Mouse (Mus musculus): ENCODE measurements at regions not wholly inside any gene's neighbourhood (a gene's known extent, or its start where the extent isn't known, plus 50 kb on each side); places are given as distances from the start of the nearest gene placed in this dataset.
A peak's percentile ranks its signal among the peaks of the same experiment; 100 is the strongest.

DNA sequence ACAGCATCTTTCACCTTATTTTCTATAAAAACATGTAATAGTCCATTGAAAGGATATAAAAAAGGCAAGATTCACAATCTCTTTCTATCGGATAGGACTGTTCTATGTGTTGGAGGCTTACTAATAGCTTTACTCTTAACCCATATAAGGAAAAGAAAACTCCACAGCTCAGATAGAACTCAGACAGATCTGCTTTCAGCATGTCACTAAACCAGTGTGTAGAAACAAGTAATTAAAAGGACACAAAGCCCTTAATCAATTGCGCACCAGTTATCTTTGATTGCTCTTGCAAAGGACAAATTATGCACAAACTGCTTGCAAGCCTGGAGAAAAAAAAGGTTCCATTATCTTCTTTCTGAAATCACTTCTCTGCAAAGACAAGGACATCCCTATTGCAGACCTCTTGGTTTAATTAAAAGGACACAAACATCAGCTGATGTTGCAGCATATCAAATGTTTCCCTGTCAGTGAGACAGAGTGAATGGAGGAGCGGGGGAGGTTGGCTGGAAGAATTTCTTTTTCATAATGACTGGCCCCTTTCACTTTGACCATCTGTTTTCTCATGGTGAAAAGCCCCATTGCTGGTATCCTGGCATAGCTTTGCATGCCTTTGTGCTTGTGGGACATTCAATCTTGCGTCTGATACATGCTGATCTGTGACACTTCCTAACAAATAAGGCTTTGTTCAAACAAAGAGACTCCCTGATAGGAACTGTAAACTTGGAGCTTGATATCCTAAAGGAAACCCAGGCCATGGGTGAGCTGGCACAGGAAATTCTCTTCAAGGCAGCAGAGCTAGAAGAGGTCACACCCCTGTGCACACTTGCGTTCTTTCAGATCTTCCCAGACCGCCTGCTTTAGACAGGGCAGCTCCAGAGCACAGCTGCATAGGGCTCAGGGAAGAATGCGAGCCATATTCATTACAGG, 162.8 kb upstream of the Rgmb start:
- Histone ChIP-seq H3K4me3 (ENCODE audit: low read depth, low read length) (no peak overlapping the region), H3K27me3 (ENCODE audit: control insufficient read depth, insufficient read depth, low read length) (no peaks in the 10 kb centered on the region), H3K4me2 (no peak overlapping the region), H3K9ac (ENCODE audit: low read length) (no peak overlapping the region), H3K9me3 (ENCODE audit: control insufficient read depth, low read length) (peaks cover 4% of the 10 kb centered on the region; the same call in 1 of the 2 replicates), H3K4me1 (ENCODE audit: control insufficient read depth, insufficient read depth, low read length) (peaks cover 30% of the 10 kb centered on the region), H3K36me3 (ENCODE audit: control insufficient read depth, insufficient read depth, low read length) (no peaks in the 10 kb centered on the region), H3K27ac (ENCODE audit: low read depth, low read length) (peak overlapping the region; percentile 73)
- WGBS, result 19% methylated on average over 7 of the region's 7 CpGs
- ATAC-seq (ENCODE audit: low FRiP score) (peak; percentile 86), DNase-seq (ENCODE audit: low spot score, missing footprints) (peak; percentile 94)

- Histone ChIP-seq H3K27ac (ENCODE audit: low read depth, low read length) (no peak overlapping the region), H3K4me3 (ENCODE audit: low read depth, low read length) (no peak overlapping the region), H3K4me2 (no peak overlapping the region), H3K4me1 (ENCODE audit: control insufficient read depth, insufficient read depth, low read length) (peaks cover 30% of the 10 kb centered on the region), H3K9ac (ENCODE audit: low read length) (no peak overlapping the region), H3K27me3 (ENCODE audit: control insufficient read depth, insufficient read depth, low read length) (no peaks in the 10 kb centered on the region), H3K9me3 (ENCODE audit: control insufficient read depth, low read length) (no peaks in the 10 kb centered on the region), H3K36me3 (ENCODE audit: control insufficient read depth, insufficient read depth, low read length) (no peaks in the 10 kb centered on the region)
- ATAC-seq (ENCODE audit: low FRiP score) (no peak), DNase-seq (ENCODE audit: low spot score, missing footprints) (peak; percentile 70)
- WGBS, result 61% methylated on average over 5 of the region's 5 CpGs
Measured at GRCm38 (mm10) chr17:15991916-15992315, 161.1 kb upstream of the Rgmb start.

DNA sequence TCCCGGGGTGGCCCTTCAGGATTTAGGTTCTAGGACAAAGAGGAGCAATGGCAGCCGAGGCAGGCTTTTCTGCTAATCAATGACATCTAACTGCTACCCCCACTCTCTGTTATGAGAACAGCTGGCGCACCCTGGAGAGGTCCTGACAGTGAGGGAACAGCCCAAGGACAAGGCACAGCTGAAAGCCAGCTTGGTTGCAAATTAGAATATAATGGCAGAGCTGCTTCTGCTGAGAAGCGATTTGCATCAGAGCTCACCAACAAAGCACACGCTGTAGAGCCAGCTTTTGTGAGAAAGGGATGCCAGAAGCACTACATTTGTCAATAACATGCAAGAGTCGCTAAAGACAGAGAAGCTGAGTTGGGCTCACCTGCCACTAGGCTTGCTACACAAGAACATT, 159.5 kb upstream of the Rgmb start:
- 3% methylated on average over 6 of the region's 6 CpGs for WGBS
- H3K4me1 ChIP-seq (ENCODE audit: control insufficient read depth, insufficient read depth, low read length), result peaks cover 30% of the 10 kb centered on the region
- peak; percentile 85 for ATAC-seq (ENCODE audit: low FRiP score)

GRCm38 (mm10) chr17:15981558-15981957, 150.7 kb upstream of the Rgmb start:
- H3K4me3 ChIP-seq (ENCODE audit: low read depth, low read length), result no peak overlapping the region
- H3K9ac ChIP-seq (ENCODE audit: low read length), result no peak overlapping the region
- peaks cover 4% of the 10 kb centered on the region for H3K4me1 ChIP-seq (ENCODE audit: control insufficient read depth, insufficient read depth, low read length)
- no peaks in the 10 kb centered on the region for H3K27me3 ChIP-seq (ENCODE audit: control insufficient read depth, insufficient read depth, low read length)
- no peak overlapping the region for H3K27ac ChIP-seq (ENCODE audit: low read depth, low read length)
- no peak overlapping the region for H3K4me2 ChIP-seq
- no peak for ATAC-seq (ENCODE audit: low FRiP score)
- DNase-seq (ENCODE audit: low spot score, missing footprints), result peak; percentile 72
- H3K9me3 ChIP-seq (ENCODE audit: control insufficient read depth, low read length), result no peaks in the 10 kb centered on the region
- 64% methylated on average over 2 of the region's 2 CpGs for WGBS
- H3K36me3 ChIP-seq (ENCODE audit: control insufficient read depth, insufficient read depth, low read length), result no peaks in the 10 kb centered on the region

More for the DNA sequence above, 159.5 kb upstream of the Rgmb start:
- Histone ChIP-seq H3K9ac (ENCODE audit: low read length) (peak overlapping the region; percentile 44; the same call in 1 of the 2 replicates), H3K4me3 (ENCODE audit: low read depth, low read length) (no peak overlapping the region), H3K36me3 (ENCODE audit: control insufficient read depth, insufficient read depth, low read length) (no peaks in the 10 kb centered on the region), H3K27ac (ENCODE audit: low read depth, low read length) (peak overlapping the region; percentile 79), H3K9me3 (ENCODE audit: control insufficient read depth, low read length) (no peaks in the 10 kb centered on the region), H3K27me3 (ENCODE audit: control insufficient read depth, insufficient read depth, low read length) (no peaks in the 10 kb centered on the region), H3K4me2 (peak overlapping the region; percentile 8; the same call in 1 of the 2 replicates)
- peak; percentile 93 for DNase-seq (ENCODE audit: low spot score, missing footprints)

- no peak overlapping the region for H3K4me2 ChIP-seq
- no peak overlapping the region for H3K4me3 ChIP-seq (ENCODE audit: low read depth, low read length)
- H3K9me3 ChIP-seq (ENCODE audit: control insufficient read depth, low read length), result no peaks in the 10 kb centered on the region
- 41% methylated on average over 7 of the region's 7 CpGs for WGBS
- DNase-seq (ENCODE audit: low spot score, missing footprints) (peak; percentile 94), ATAC-seq (ENCODE audit: low FRiP score) (peak; percentile 94)
- no peaks in the 10 kb centered on the region for H3K27me3 ChIP-seq (ENCODE audit: control insufficient read depth, insufficient read depth, low read length)
- no peaks in the 10 kb centered on the region for H3K36me3 ChIP-seq (ENCODE audit: control insufficient read depth, insufficient read depth, low read length)
- no peak overlapping the region for H3K9ac ChIP-seq (ENCODE audit: low read length)
- H3K4me1 ChIP-seq (ENCODE audit: control insufficient read depth, insufficient read depth, low read length), result peaks cover 4% of the 10 kb centered on the region
- peak overlapping the region; percentile 68 for H3K27ac ChIP-seq (ENCODE audit: low read depth, low read length)
Measured at GRCm38 (mm10) chr17:15977374-15978031, 146.7 kb upstream of the Rgmb start.

DNA sequence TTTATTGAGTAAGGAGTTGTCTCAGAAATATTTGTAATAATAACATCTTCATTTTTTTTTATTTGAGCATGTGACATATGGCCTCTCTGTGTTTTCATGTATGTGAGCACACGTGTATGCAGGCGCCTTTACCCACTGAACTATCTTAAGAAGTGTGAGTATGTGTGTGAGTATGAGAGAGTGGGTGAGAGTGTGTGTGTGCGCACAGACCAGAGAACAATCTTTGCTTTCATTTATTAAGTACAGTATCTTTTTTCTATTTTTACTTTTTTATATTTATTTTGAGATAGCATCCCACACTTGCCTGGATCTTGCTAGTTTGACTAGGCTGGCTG, 140.5 kb upstream of the Rgmb start:
- DNase-seq (ENCODE audit: low spot score, missing footprints), result no peak
- WGBS, result 84% methylated on average over 3 of the region's 3 CpGs
- Histone ChIP-seq H3K9ac (ENCODE audit: low read length) (no peak overlapping the region), H3K27ac (ENCODE audit: low read depth, low read length) (no peak overlapping the region), H3K9me3 (ENCODE audit: control insufficient read depth, low read length) (no peaks in the 10 kb centered on the region), H3K4me1 (ENCODE audit: control insufficient read depth, insufficient read depth, low read length) (no peaks in the 10 kb centered on the region; the same call in 1 of the 2 replicates), H3K4me3 (ENCODE audit: low read depth, low read length) (no peak overlapping the region), H3K27me3 (ENCODE audit: control insufficient read depth, insufficient read depth, low read length) (no peaks in the 10 kb centered on the region), H3K36me3 (ENCODE audit: control insufficient read depth, insufficient read depth, low read length) (no peaks in the 10 kb centered on the region), H3K4me2 (no peak overlapping the region)
- no peak for ATAC-seq (ENCODE audit: low FRiP score)

GRCm38 (mm10) chr17:15970481-15971350, 139.9 kb upstream of the Rgmb start:
- 82% methylated on average over 6 of the region's 6 CpGs for WGBS
- no peak overlapping the region for H3K27ac ChIP-seq (ENCODE audit: low read depth, low read length)
- DNase-seq (ENCODE audit: low spot score, missing footprints), result peak; percentile 6
- H3K36me3 ChIP-seq (ENCODE audit: control insufficient read depth, insufficient read depth, low read length), result no peaks in the 10 kb centered on the region
- no peak overlapping the region for H3K4me2 ChIP-seq
- no peaks in the 10 kb centered on the region for H3K27me3 ChIP-seq (ENCODE audit: control insufficient read depth, insufficient read depth, low read length)
- no peaks in the 10 kb centered on the region for H3K9me3 ChIP-seq (ENCODE audit: control insufficient read depth, low read length)
- H3K4me3 ChIP-seq (ENCODE audit: low read depth, low read length), result no peak overlapping the region
- H3K4me1 ChIP-seq (ENCODE audit: control insufficient read depth, insufficient read depth, low read length), result no peaks in the 10 kb centered on the region; the same call in 1 of the 2 replicates
- H3K9ac ChIP-seq (ENCODE audit: low read length), result no peak overlapping the region
- no peak for ATAC-seq (ENCODE audit: low FRiP score)

GRCm38 (mm10) chr17:15968331-15968730, 137.5 kb upstream of the Rgmb start:
- H3K4me1 ChIP-seq (ENCODE audit: control insufficient read depth, insufficient read depth, low read length), result no peaks in the 10 kb centered on the region; the same call in 1 of the 2 replicates

More at GRCm38 (mm10) chr17:15968331-15968730, 137.5 kb upstream of the Rgmb start:
- Histone ChIP-seq H3K9ac (ENCODE audit: low read length) (no peak overlapping the region), H3K27ac (ENCODE audit: low read depth, low read length) (no peak overlapping the region), H3K27me3 (ENCODE audit: control insufficient read depth, insufficient read depth, low read length) (no peaks in the 10 kb centered on the region), H3K36me3 (ENCODE audit: control insufficient read depth, insufficient read depth, low read length) (no peaks in the 10 kb centered on the region), H3K4me3 (ENCODE audit: low read depth, low read length) (no peak overlapping the region), H3K9me3 (ENCODE audit: control insufficient read depth, low read length) (no peaks in the 10 kb centered on the region), H3K4me2 (no peak overlapping the region)
- ATAC-seq (ENCODE audit: low FRiP score) (no peak), DNase-seq (ENCODE audit: low spot score, missing footprints) (peak; percentile 76)
- WGBS, result 88% methylated on average over 5 of the region's 5 CpGs
